Mouse (Mus musculus): ENCODE data around the gene Gskip.

DNA sequence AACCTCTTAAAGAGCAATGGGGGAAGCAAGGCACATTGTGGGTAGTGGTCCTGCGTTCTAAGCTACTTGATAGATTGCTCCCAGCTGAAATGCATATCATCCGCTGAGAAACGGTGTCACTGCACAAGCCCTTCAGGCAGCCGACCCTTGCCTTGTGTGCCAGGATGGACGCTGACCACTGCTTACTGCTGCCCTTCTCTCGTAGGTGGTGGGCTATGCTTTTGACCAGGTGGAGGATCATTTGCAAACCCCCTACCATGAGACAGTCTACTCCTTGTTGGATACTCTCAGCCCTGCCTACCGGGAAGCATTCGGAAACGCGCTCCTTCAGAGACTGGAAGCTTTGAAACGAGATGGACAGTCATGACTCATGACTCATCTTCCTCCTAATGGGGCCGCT lies 15.8 kb downstream of the Gskip start:
- TF ChIP-seq CTCF (IDR thresholded peaks at IDR 0.05; ENCODE audit: borderline replicate concordance, insufficient read depth, low read depth, low read length) (no peak), POLR2A (IDR thresholded peaks at IDR 0.05; ENCODE audit: borderline replicate concordance, insufficient read depth, low read length) (no peak)

Data from cerebellum, adult 2 months (tissue).